Mouse (Mus musculus) heart, embryonic 15.5 days (tissue): ENCODE measurements around the gene Apoc1. TPM values are rescaled to one million over a fixed set of nuclear protein-coding genes. Genes with fewer than 3 reads are reported as not detected.

Experiments used
- ATAC-seq: fragments of 200-750 bp; cut with Nextera tagmentation; replicated peaks from 2 replicates; pipeline ENCODE4 v1.8.0; 2017; ENCODE audit warnings: low read depth, moderate TSS enrichment; ENCODE audit not compliant: insufficient number of reproducible peaks, insufficient read depth, low FRiP score
- H3K27ac ChIP-seq: fragments of 300-500 bp; sonication (generic); 2 replicates; pipeline ENCODE4 v1.5.1; 2015; ENCODE audit warnings: mild to moderate bottlenecking, inconsistent platforms
- H3K27me3 ChIP-seq: fragments of 300-500 bp; sonication (generic); 2 replicates; pipeline ENCODE4 v1.6.1; 2015; ENCODE audit warnings: inconsistent platforms
- H3K36me3 ChIP-seq: fragments of 300-500 bp; sonication (generic); 2 replicates; pipeline ENCODE4 v1.6.1; 2015; ENCODE audit warnings: mild to moderate bottlenecking, inconsistent platforms
- H3K4me1 ChIP-seq: fragments of 300-500 bp; sonication (generic); replicated peaks from 2 replicates; pipeline ENCODE4 v1.6.1; 2015; ENCODE audit warnings: inconsistent platforms
- H3K4me2 ChIP-seq: fragments of 300-500 bp; sonication (generic); 2 replicates; pipeline ENCODE4 v1.6.1; 2015; ENCODE audit warnings: inconsistent platforms, mild to moderate bottlenecking, moderate library complexity
- H3K4me3 ChIP-seq: fragments of 300-500 bp; sonication (generic); 2 replicates; pipeline ENCODE4 v1.5.1; 2015; ENCODE audit warnings: mild to moderate bottlenecking, inconsistent platforms
- H3K9ac ChIP-seq: fragments of 300-500 bp; sonication (generic); 2 replicates; pipeline ENCODE4 v1.6.1; 2015; ENCODE audit warnings: mild to moderate bottlenecking, inconsistent platforms
- H3K9me3 ChIP-seq: fragments of 300-500 bp; sonication (generic); replicated peaks from 2 replicates; pipeline ENCODE4 v1.6.1; 2016; ENCODE audit warnings: inconsistent platforms
- WGBS: fragments of 180-500 bp; shearing (Covaris S2); methylation state at CpG from one replicate; pipeline ENCODE4 v1.1.7; 2015; ENCODE audit warnings: mixed read lengths; 5-methylcytosine and 5-hydroxymethylcytosine counted together
- polyA plus RNA-seq: library from polyadenylated mRNA; unstranded; fragments of >200 nt; fragmentation: Nextera tagmentation; extraction: Ambion mirVana; gene quantifications from 2 replicates; pipeline ENCODE4 v1.2.1, GENCODE M21; 2015

Apoc1 gene
- polyA plus RNA-seq, 1 experiment from 2014 or later: 12.3 TPM

DNA sequence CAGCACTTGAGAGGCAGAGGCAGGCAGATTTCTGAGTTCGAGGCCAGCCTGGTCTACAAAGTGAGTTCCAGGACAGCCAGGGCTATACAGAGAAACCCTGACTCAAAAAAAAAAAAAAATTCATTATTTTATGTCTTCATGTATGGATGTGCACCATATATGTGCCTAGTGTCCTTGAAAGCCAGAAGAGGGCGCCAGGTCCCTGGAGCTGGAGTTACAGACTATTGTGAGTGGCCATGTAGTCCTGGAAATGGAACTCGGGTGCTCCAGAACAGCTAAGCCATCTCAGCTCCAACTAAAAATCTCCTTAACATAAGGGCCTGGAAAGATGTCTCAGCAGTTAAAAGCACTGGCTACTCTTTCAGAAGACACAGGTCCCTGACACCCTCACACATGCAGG, 25.7 kb downstream of the Apoc1 start:
- no peaks in the 10 kb centered on the region for H3K27me3 ChIP-seq
- WGBS: 65% methylated on average over 3 of the region's 3 CpGs
- ATAC-seq: no peak
- no peak overlapping the region for H3K9ac ChIP-seq
- no peak overlapping the region for H3K27ac ChIP-seq
- peaks cover 33% of the 10 kb centered on the region for H3K4me1 ChIP-seq
- no peaks in the 10 kb centered on the region for H3K9me3 ChIP-seq
- H3K36me3 ChIP-seq: 0 out of 2 replicates have a peak, but pooled peaks cover 3% of the 10 kb centered on the region
- no peak overlapping the region for H3K4me2 ChIP-seq
- no peak overlapping the region for H3K4me3 ChIP-seq

- H3K9ac ChIP-seq: peak within 1 kb of the TSS; percentile 96
- H3K4me1 ChIP-seq: peaks cover 33% of the 10 kb centered on the region
- H3K27me3 ChIP-seq: no peaks in the 10 kb centered on the region
- no peaks in the 10 kb centered on the region for H3K9me3 ChIP-seq
- peak within 1 kb of the TSS; percentile 97 for H3K4me3 ChIP-seq
- 0 out of 2 replicates have a peak, but pooled peaks cover 4% of the 10 kb centered on the region for H3K36me3 ChIP-seq
- peak within 1 kb of the TSS; percentile 88 for H3K4me2 ChIP-seq
- under 1% methylated on average over 63 of the region's 63 CpGs for WGBS
- H3K27ac ChIP-seq: peak within 1 kb of the TSS; percentile 90
- ATAC-seq: peak; percentile 86
Observed at GRCm38 (mm10) chr7:19664955-19665841, 27.3 kb downstream of the Apoc1 start, which contains the start of gene Clptm1. TSS of gene Clptm1 (minus strand) at chr7:19665033.

- Histone ChIP-seq H3K9me3 (no peaks in the 10 kb centered on the region), H3K27me3 (no peaks in the 10 kb centered on the region), H3K4me2 (peak overlapping the region; percentile 88), H3K4me3 (peak overlapping the region; percentile 97), H3K9ac (peak overlapping the region; percentile 96), H3K36me3 (0 out of 2 replicates have a peak, but pooled peaks cover 4% of the 10 kb centered on the region), H3K27ac (peak overlapping the region; percentile 90), H3K4me1 (peaks cover 33% of the 10 kb centered on the region)
- peak; percentile 44 for ATAC-seq
- 1% methylated on average over 37 of the region's 37 CpGs for WGBS
Observed at GRCm38 (mm10) chr7:19664455-19664954, 28.0 kb downstream of the Apoc1 start.

GRCm38 (mm10) chr7:19663940-19664339, 28.5 kb downstream of the Apoc1 start:
- no peak for ATAC-seq
- Histone ChIP-seq H3K4me2 (peak overlapping the region; percentile 88), H3K9ac (peak overlapping the region; percentile 96), H3K27ac (no peak overlapping the region), H3K4me3 (peak overlapping the region; percentile 97), H3K4me1 (peaks cover 27% of the 10 kb centered on the region), H3K9me3 (no peaks in the 10 kb centered on the region), H3K36me3 (0 out of 2 replicates have a peak, but pooled peaks cover 4% of the 10 kb centered on the region), H3K27me3 (no peaks in the 10 kb centered on the region)
- WGBS: 10% methylated on average over 8 of the region's 8 CpGs

- H3K27me3 ChIP-seq: no peaks in the 10 kb centered on the region
- 0 out of 2 replicates have a peak overlapping the region, but pooled peaks have one; percentile 19 for H3K27ac ChIP-seq
- 60% methylated on average over 2 of the region's 2 CpGs for WGBS
- H3K4me1 ChIP-seq: peaks cover 5% of the 10 kb centered on the region
- H3K4me3 ChIP-seq: no peak overlapping the region
- peak; percentile 75; the same call in 1 of the 2 replicates for ATAC-seq
- H3K9me3 ChIP-seq: no peaks in the 10 kb centered on the region
- peaks cover 63% of the 10 kb centered on the region for H3K36me3 ChIP-seq
- no peak overlapping the region for H3K9ac ChIP-seq
- no peak overlapping the region for H3K4me2 ChIP-seq
Observed at GRCm38 (mm10) chr7:19652614-19653013, 39.8 kb downstream of the Apoc1 start.

DNA sequence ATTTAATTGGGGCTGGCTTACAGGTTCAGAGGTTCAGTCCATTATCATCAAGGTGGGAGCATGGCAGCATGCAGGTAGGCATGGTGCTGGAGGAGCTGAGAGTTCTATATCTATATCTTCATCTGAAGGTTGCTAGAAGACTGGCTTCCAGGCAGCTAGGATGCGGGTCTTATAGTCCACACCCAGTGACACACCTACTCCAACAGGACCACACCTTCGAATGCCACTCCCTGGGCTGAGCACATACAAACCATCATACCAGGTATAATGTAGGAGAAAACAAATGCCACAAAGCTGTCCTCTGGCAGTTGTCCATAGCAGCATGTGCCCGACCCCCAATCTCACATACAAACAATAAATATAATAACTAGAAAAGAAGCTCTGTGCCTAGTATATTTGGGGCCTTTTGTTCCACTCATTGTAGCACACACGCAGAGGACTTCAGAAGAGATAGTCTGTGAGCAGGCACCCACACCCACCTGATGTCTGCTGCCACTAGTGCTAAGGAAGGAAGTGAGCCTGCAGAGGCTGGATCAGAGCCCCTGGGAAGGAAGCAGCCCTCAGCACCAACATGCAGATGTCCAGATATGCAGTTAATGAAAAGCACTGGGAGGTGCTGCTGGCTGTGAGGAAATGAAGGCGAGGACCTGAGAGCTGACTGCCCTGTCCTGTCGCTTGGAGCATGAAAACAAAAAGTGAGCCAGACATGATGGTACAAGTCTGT, 41.2 kb downstream of the Apoc1 start:
- Histone ChIP-seq H3K9ac (no peak overlapping the region), H3K36me3 (peaks cover 70% of the 10 kb centered on the region), H3K4me2 (no peak overlapping the region), H3K4me1 (no peaks in the 10 kb centered on the region; the same call in none of the 2 replicates), H3K4me3 (no peak overlapping the region), H3K27ac (no peak overlapping the region), H3K27me3 (no peaks in the 10 kb centered on the region), H3K9me3 (no peaks in the 10 kb centered on the region)
- 77% methylated on average over 6 of the region's 6 CpGs for WGBS
- no peak for ATAC-seq

DNA sequence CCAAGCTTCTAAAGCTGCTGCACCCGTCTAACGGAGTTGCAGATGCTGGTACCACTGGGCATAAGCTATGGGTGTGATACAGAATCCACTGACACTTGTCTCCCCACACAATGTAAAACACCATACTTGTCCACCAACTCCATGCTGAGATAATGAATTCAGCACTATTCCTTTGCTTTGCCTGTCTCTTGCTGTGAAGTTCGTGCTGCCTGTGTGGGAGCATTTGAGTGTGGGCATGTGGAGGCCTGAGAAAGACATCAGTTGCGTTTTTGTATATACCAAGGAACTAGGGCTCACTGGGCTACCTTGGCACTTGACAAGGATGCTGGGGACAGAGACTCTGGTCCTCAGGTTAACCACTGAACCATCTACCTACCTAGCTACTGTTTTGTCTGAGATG, 51.2 kb downstream of the Apoc1 start:
- Histone ChIP-seq H3K27ac (no peak overlapping the region), H3K9me3 (no peaks in the 10 kb centered on the region), H3K9ac (no peak overlapping the region), H3K27me3 (no peaks in the 10 kb centered on the region), H3K4me2 (no peak overlapping the region), H3K4me1 (peaks cover 6% of the 10 kb centered on the region), H3K4me3 (no peak overlapping the region), H3K36me3 (peaks cover 85% of the 10 kb centered on the region)
- ATAC-seq: no peak
- WGBS: 92% methylated on average over 4 of the region's 4 CpGs

Other genes starting within 250 kb of the Apoc1 start
- 7.6 and 8.5 TPM in 2 replicates for gene Mark4, start 233.8 kb downstream of the Apoc1 start, polyA plus RNA-seq
- gene Exoc3l2, start 229.3 kb downstream of the Apoc1 start, polyA plus RNA-seq: 0.91 and 1.1 TPM in 2 replicates
- 1.5 and 1.7 TPM in 2 replicates for gene Bloc1s3, start 184.3 kb downstream of the Apoc1 start, polyA plus RNA-seq
- gene Trappc6a, start 184.3 kb downstream of the Apoc1 start, polyA plus RNA-seq: 73.2 and 81.2 TPM in 2 replicates
- not detected in 2 replicates for gene Nkpd1, start 174.8 kb downstream of the Apoc1 start, polyA plus RNA-seq
- 15.8 and 24.0 TPM in 2 replicates for gene Ppp1r37, start 129.6 kb downstream of the Apoc1 start, polyA plus RNA-seq
- gene Zfp296, start 115.4 kb downstream of the Apoc1 start, polyA plus RNA-seq: 0.38 and 0.42 TPM in 2 replicates
- 111 and 131 TPM in 2 replicates for gene Gemin7, start 115.1 kb downstream of the Apoc1 start, polyA plus RNA-seq
- gene Clasrp, start 88.2 kb downstream of the Apoc1 start, polyA plus RNA-seq: 28.5 and 39.0 TPM in 2 replicates
- gene Relb, start 63.2 kb downstream of the Apoc1 start, polyA plus RNA-seq: 6.1 and 10.0 TPM in 2 replicates
- 67.3 and 83.2 TPM in 2 replicates for gene Clptm1, start 27.6 kb downstream of the Apoc1 start, polyA plus RNA-seq
- 2.0 and 7.9 TPM in 2 replicates for gene Apoc2, start 14.7 kb downstream of the Apoc1 start, polyA plus RNA-seq
- gene Gm44805, start 11.2 kb downstream of the Apoc1 start, polyA plus RNA-seq: 0.25 TPM in 1 of 2 replicates, not detected in the other
- 0.34 and 2.5 TPM in 2 replicates for gene Apoc4, start 11.2 kb downstream of the Apoc1 start, polyA plus RNA-seq
- 596 and 739 TPM in 2 replicates for gene Apoe, start 6.5 kb upstream of the Apoc1 start, polyA plus RNA-seq
- gene Tomm40, start 22.8 kb upstream of the Apoc1 start, polyA plus RNA-seq: 142 and 164 TPM in 2 replicates
- 66.5 and 81.4 TPM in 2 replicates for gene Nectin2, start 57.8 kb upstream of the Apoc1 start, polyA plus RNA-seq
- gene Bcam, start 78.4 kb upstream of the Apoc1 start, polyA plus RNA-seq: 358 and 380 TPM in 2 replicates
- 0.47 and 2.5 TPM in 2 replicates for gene Cblc, start 104.1 kb upstream of the Apoc1 start, polyA plus RNA-seq
- 2.0 and 4.7 TPM in 2 replicates for gene Bcl3, start 130.1 kb upstream of the Apoc1 start, polyA plus RNA-seq
- not detected in 2 replicates for gene Gm19345, start 159.3 kb upstream of the Apoc1 start, polyA plus RNA-seq
- gene Ceacam16, start 168.6 kb upstream of the Apoc1 start, polyA plus RNA-seq: not detected in 2 replicates
- not detected in 2 replicates for gene Ceacam19, start 195.3 kb upstream of the Apoc1 start, polyA plus RNA-seq
- gene Pvr, start 228.5 kb upstream of the Apoc1 start, polyA plus RNA-seq: 15.2 and 16.1 TPM in 2 replicates